Mouse (Mus musculus) right cerebral cortex, postnatal 25 days (tissue): ENCODE data around the gene Maml2.

Experiments used
- DNase-seq: peaks from one replicate; pipeline ENCODE4 v3.0.0; 2022

The Maml2 gene

DNA sequence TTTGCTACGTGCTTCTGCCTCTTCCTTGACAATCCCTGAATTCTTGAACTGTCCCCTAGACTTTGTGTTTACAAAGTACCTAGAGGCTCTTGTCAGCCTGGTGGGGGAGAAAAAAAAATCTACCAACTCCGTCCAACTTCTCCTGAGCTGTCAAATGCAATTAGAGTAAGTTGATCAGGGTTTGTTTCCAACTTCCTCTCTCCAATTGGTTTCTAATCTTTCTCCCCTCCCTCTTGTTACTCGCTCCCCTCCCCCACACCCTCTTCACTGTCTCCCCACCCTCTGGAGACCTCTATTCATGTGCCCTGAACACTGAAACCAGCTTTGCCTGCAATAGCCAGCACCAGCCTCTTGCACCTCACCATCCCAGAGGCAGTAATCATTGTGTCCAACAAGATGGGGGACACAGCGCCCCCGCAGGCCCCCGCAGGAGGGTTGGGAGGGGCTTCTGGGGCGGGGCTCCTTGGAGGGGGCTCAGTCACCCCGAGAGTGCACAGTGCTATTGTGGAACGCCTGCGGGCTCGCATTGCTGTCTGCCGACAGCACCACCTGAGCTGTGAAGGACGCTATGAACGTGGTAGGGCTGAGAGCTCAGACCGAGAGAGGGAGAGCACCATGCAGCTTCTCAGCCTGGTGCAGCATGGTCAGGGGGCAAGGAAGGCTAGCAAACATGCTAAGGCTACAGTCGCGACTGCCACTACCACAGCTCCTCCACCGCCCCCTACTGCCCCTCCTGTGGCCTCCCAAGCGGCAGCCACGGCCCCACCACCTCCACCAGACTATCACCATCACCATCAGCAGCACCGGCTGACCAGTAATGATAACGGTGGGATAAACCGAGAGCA is at the start of gene Maml2:
TSS of gene Maml2 (plus strand) at position 290 of the 845 bp plus-strand sequence.
- peak; percentile 50 for DNase-seq

DNA sequence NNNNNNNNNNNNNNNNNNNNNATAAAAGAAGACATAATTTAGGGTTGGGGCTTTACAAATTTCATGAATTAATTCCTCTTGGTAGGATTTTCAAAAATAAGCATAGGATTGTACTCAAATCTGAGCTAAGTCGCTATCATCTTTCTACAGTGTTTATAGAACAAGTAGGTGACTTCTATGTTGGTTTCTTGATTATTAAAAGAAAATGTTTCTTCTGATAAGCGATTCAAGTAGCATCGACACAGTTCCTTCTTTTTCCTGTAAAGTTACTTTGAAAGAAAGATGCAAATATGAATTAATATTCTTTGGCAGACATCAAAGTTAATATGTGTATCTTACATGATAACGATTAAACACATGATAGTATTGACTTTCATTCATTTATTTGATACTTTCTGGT is 49.7 kb upstream of the Maml2 start:
- DNase-seq = no peak

DNA sequence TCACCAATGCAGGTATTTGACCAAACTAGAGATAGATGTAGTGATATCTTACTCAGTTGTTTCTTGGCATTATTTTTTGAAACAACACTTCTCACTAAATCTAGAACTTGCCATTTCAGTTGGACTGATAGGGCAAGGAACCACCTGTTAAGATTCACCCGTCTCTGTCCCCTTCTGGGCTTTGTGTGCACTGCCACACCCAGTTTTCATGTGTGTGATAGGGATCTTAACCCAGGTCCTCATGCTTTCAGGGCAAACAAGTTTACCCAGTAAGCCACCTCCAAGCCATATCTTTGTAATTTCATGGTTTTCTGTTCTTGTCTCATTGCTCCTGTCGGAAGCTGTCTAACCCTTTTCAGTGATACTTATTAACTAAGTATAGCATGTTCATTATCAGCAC is 46.5 kb upstream of the Maml2 start:
- no peak for DNase-seq

DNA sequence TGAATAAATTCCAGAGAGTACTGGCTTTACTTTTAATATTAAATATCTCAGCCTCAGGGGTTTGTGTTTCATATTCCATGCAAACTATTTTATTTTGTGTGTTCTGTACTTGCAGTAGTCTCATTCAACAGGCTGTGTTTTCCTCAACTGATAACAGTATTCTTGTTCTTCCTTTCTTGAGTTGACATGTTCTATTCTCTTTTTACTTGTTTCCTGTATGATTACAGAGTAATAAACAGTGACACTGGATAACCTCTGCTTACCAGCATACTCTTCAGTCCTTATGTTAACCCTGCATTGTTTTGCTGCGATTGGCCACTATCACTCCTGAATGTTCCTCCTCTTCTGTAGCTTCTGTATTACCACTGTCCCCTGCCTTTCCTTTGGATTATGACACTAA is 41.0 kb upstream of the Maml2 start:
- DNase-seq = no peak

DNA sequence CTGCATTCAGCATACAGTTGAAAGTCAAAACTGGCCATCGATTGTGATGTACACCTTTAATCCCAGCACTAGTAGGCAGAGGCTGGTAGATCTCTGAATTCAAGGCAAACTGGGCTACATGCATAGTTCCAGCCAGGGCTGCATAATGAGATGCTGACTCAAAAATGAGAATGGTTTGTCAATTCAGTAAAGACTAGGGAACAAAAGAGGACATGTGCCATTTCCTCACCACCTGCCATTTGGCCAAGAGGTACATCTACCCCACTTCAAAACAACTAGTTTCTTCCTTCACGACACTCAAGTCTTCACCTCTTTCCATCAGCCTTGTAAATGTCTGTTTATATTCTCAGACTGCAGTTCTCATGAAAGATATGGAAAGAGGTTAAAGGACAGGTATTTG is 39.6 kb upstream of the Maml2 start:
- DNase-seq = no peak

DNA sequence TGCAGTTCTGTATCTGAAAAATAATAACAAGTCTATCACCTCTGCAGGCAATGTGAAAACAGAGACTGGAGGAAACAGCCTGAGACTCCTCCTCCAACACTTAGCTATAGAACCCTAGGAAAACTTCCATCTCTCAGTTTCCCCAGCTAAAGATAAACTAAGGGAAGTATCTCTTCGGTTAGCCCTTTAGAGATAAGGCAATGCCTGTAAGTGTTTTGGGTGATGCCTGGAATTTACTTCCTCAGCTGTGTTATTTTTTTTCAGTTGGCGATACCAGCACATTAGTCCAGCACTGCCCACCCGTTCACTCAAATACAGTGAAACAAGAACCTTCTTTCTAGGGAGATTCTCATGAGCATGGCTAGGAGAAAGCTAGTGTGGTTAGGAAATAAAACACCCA is 36.8 kb upstream of the Maml2 start:
- DNase-seq = no peak

DNA sequence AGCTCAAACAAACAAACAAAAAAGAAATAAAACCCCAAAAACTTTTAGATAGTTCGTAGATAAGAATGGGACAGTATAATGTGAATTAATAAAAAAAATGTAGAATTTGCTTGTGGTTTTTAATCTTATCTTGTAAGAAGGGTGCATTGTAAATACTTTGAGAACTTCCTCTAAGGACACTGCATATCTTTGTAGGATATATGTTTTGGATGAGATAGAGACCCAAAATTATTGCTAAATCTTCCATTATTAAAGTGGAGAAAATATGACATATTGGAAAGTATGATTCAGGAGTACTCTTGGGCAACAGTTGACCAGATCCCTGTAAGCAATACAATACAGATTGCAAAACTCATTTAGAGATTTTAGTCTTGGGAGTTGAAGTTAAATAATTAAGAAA is 24.5 kb upstream of the Maml2 start:
- no peak for DNase-seq

DNA sequence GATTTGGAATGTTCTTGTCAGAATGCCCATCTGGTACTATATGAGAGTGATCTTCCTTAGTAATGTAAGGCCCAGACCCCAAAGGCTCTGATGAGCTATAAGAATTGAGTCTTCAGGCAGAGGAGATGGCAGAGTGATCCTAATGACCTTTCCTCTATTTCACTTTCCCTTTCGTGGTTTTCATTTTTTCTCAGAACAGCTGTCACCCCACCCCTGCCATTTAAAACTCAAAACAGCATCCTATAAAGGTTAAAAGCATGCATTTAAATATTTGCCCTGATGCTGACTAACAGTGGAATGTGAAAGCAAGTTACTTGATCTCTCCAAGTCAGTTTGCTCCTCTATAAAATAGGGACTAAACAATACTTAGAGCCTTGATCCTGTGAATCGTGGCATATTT is 10.3 kb upstream of the Maml2 start:
- no peak for DNase-seq

DNA sequence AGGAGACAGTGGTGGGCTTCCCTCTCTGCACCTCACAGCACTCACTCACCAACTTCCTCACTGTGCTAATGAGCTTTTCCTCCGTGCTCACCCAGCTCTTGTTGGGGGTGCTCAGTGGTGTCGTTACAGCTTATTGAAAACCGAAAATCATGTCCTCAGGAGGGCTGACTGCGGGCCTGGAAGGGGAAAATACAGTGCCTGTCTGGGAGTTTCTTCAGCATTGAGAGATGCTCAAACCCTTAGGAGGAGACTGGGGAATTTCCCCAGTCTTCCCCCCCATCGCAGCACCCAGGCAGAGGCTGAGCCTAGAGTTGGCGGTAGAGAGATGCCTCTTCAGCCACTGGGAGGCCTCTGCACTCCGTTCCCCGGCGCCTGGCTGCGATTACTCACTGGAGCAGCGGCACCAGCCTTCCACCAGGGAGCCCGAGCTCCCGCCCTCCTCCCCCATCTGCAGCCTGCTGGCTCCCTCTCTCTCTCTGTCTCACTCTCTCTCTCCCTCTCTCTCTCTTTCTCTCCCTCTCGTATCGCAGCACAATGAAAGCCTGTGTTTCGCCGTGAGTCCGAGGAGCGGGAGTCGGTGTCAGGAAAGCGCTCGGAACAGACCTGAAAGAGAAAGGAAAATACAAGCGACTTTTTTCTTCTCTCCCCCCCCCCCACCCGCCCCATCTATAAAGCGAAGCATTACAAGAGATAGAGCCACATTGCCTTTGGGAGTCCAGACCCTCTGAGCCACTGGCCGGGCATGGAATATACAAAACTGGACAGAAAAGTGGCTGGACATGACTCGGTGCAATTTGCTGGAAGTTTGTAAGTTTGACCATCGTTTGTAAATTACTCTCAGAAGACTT is 1.3 kb upstream of the Maml2 start:
- peak; percentile 86 for DNase-seq

DNA sequence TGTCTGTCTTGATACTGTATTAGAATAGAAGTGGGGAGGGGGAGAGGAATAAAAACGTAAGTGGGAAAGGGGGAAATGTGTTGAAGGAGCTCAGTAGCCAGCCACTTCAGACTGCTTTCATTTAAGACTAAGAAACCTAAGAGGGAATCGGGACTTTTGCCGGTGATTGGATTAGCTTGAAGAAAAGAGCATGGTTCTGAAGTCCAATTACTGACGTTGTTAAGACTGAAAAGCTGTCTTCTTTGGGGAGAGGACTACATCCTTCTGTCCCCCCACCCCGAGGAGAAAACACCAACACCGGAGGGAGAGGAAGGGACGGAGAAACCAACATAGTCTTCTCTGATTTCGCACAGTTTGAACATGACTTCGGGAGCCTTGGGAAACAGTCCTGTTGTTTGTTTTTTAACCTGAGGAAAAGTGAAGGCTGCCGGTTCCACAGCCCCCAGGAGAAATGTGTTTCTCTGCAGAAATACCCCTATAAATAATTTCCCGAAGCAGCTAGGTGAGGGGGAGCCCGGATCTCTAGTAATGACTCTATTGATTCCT is 562 bp upstream of the Maml2 start:
- peak; percentile 12 for DNase-seq

DNA sequence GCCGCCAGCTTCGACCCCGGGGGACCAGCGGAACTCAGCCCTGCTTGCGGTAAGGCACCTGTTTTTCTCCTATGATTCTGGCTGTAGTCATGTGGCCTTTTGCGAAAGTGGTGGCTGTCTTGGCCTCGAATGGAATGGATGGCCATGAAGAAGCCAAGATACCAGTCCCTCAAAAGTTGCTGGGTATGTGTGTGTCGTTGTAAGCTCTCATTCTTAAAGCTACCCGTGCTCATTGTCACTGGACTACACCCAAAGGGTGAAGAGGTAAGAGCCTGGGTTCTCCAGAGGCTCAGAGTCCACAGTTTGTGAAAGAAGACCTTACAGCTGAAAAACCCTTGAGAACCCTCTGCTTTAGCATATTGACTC is 739 bp downstream of the Maml2 start:
- DNase-seq = no peak

DNA sequence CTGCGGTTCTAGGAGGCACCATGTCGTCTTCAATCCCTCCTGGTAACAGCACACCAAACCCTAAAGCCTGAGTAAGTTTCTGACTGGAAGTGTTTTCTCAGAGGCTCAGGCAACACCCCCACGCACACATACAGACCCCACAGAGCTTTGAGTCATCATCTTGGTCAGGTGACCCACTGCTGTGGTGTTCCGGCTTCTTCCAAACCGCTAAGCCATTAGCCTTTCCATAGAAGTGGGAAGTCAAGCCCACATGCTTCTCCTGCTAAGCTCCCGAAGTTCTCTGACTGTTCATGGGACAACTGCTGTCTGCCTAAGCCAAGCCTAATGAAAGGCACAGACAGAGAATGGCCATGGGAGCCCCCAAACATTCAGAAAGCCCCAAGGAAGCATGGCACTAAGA is 1.4 kb downstream of the Maml2 start:
- DNase-seq = no peak

DNA sequence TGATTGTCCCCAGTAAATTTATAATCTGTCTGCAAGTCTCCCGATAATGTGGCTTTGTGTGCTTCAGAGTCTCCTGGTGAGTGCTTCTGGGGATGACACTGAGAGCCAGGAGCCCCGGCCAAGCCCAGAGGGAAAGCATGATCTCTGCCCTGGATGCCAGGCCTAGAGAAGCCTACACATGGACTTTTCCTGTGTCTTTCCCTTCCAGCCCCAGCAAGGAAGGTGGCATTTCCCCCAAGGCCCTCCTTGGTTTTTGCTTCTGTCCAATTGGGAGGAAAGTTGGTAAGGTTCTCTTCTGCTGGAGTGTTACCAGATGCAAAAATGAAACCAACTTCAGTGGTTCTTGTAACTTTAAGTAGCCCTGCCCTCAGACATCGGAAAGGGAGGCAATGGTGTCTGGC is 2.3 kb downstream of the Maml2 start:
- peak; percentile 8 for DNase-seq

DNA sequence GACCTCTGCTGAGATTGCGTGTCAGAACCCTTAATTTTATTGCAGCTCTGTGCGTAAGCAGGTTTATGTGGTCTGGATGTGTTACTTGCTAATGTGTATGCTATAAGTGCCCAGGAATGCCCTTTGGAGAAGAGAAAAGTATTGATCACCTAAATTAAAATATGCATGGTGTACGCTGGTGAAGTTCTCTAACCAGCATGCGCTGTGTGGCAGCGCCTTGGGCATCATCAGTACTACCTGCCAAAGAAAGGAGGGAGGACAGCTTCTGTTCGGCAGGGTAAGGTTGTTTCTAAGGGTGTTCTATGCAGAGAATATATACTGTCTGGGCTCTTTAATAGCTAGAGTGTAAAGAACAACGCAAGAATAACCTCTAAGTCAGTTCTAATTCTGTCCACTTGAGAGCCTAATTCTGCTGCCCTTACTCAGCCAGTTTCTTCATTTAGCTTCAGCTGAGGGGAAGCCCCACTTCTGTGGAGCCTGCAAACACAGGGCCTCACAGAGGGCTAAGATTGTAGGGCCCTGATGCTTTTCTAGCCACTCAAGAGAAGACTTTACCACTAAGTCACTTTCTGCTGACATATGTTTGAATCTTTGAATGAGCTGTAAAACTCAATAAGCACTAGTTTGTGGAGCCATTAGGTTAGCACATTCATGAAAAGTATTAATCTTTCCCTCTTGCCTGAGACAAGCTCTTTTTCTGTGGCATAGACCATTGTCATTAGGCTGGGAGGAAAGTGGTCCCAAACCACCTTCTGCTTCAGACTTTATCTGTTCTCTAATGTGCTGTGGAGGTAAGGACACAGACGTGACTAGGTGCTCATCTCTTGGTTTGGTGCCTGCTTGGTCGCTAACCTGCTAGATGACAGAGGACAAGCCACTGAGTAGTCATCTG is 3.4 kb downstream of the Maml2 start:
- no peak for DNase-seq

DNA sequence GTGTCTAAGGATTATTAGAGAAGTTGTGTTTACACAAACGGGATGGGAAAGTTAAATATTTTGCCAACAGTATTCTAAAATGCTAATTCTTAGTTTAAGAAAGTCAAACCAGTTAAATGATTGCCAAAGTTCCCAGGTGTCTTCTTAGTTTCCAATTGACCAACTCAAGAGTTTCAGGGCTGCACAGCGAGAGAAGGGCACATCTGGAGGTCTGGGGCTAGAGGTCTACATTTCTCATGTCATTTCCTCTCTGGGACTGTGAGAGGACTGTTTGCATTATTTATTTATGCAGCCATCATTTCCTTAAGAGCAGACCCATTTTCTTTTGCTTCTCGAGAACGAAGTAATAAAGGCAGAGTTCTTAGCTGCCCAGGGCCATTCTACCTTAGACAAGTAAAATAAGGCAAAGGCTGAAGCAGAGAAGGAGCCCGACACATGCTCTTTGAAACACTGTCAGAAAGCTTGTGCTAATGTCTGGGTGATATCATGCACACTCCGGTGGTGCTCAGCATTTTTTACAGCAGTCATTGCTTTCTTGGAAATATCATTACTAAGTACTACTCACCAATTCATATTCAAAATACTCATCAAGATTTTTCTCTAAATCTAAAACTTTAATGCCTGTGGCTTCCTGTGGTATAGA is 4.5 kb downstream of the Maml2 start:
- DNase-seq = no peak

DNA sequence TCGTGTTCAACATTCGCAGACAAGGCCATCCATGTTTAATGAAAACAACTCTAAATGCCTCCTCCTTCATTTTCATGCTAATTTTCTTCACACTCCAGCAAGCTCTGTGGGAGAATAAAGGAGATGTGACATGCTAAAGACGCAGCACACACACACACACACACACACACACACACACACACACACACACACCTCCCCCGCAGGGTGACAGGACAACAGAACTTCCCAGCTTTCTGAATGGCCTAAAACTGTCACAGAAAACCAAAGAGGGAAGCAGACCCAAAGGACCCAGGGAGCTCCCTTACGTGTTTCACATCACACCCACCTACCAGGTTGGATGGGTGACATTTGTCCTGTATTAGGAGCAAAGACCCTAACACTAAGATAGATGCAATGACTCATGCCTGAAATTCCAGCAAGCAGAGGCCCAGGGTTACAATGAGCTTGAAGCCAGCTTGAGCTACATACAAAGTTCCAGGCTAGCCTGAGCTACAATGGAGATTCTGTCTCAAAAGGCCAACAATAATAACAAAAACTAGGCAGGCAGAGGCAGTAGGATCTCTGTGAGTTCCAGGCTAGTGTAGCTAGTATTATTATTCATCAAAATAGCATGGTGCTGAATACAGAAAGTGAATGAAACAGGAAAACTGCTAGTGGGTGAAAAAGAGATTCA is 5.5 kb downstream of the Maml2 start:
- DNase-seq = no peak

DNA sequence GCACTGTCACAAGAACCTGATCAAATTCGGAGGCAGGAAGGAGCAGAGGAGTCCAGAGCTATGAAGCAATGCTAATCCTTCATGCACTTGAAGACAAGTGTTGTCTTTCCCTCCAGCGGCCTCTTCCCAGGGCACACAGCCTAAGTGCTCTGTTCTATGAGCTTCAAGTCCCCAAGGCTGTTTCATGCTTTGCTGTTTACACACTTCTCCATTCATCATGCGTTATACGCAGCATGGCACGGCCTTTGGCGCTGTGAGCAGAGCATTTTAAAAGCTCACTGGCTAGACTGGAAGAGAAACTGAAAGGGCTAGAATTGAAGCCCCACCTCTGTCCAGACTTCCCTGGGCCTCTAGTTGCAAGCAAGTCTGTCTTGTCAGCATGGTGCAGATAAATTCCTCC is 6.2 kb downstream of the Maml2 start:
- no peak for DNase-seq

DNA sequence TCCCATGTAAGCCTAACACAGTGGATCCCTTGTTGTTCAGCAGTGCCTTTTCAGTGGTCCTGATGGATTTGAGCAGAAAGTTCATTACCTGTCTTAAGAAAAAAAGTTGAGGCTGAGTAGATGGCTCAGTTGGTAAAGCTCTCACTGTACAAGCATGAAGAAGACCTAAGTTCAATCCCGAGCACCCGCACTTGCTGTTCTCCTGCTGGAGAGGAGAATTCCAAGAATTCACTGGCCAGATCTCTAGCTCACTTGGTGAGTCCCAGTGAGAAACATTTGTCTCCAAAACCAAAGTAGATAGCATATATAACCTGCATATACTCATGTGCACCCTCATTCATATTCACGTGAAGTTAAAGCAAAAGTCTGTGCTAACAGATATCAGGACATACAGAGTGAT is 8.7 kb downstream of the Maml2 start:
- DNase-seq = no peak

DNA sequence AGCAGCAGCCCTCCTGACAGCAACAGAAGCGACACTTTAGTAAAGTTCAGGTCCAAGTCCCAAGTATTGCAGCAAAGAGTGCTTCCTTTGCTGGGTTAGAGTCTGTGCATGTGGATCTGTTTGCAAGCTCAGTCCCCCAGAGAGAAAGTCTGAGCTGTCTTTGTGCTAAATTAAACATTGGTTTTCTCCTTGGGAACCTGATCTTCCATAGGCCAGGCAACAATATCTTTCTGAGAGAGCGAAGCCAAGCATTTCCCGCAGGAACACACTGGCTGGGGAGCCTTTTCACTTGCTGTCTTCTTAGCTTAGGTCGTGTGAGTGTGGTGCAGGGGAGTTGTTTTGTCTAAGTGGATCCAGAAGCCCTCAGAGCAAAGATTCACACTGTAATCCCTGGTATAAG is 9.5 kb downstream of the Maml2 start:
- no peak for DNase-seq

DNA sequence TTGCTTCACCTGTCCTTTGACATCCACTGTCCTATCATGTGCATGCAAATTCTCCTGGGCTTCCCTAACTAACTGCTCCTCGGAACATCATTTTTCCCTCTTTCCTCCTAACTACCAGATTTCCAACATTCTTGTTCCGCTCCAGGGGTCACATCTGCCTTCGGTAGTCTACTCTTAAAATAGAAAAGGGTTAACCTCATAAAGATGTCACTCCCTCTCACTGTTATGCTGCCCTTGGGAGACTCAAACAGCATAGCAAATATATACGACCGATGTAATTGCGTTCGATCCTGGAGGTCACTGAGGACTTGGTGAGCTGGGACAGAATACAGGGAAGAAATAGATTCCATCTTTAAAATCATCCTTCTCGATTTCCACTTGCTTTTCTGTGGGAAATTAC is 11.0 kb downstream of the Maml2 start:
- no peak for DNase-seq

DNA sequence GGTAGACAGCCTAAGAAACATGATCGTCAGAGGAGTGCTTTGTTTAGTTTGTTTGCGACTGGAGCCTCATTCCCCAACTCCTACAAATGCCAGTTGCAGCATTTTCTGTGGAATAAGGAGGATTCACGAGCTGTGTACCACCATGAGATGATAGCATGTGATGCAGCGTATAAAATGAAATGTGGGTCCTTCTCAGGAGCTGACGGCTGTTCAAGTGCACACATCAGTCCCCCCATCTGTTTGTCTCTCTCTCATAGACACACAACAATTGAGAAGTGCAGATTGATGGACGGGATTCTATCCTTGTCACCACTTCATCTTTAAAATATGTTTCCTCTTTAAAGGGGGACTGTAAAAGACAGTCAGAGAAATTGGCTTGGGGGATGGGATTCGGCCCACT is 12.1 kb downstream of the Maml2 start:
- DNase-seq = no peak

DNA sequence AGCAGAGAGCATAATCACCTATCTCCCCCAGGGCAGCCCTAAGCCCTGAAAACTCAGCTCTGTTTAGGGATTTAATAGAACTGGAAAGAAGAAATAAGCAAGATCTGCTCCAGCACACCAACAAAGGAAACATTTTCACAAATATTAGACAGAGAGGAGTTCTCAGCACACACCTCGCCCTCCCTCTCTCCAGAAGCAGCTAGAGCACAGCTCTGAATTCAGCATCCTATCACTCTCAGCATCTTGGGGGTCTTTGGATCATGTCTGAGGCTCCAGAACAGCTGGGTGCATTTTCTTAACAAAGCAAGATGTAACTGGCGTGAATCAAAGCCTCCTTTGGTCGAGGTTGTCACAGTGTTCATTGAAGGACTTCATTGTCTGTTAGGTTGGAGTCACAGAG is 12.5 kb downstream of the Maml2 start:
- DNase-seq = no peak
